Mouse (Mus musculus): ENCODE results near the gene Srp9.
"Not testable (repeated sequence)": the region's sequence is repeated elsewhere in the genome, so short reads cannot be mapped to it uniquely, and the experiment has no call there.

The Srp9 gene

DNA sequence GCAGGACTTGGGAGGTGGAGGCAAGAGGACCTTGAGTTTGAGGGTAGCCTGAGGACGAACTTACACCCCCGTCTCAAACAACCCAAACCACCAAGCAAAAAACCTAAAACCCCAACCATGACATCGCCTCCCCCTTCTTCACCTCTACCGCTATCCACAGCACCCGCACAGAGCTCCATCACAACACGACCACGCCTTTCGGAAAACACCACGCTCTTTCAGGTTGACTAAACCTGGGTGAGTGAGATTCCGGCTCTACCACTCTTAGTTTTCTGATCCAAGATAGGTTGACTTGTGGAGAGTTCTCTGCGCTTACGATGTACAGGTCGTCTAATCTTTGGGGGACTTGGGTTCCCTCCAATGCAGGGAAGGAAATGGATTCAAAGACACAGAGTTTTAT is 18.2 kb downstream of the Srp9 start:
- in situ Hi-C loops (cut with MseI, MboI): loop anchor here (10.0 kb wide), 1 partner anchor 172 kb away; no protein-coding TSS in a partner anchor

DNA sequence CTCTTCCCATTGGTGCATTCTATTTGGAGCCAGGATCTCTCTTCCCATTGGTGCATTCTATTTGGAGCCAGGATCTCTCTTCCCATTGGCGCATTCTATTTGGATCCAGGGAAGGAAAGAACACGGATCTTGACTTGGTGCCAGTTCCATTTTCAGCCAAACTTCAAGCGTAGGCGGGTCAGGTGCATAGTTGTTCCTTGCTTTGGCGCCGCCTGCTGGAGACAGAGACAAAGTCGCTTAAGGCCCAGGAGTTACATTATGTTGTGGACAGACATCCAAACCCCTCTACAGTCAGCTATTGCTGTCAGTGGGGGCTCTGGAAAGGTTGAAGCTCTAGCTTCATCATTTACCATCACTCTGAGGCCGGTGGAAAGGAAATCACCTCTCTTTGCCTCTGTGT is 18.8 kb downstream of the Srp9 start:
- in situ Hi-C loops (cut with MseI, MboI): loop anchor here (10.0 kb wide), 1 partner anchor 172 kb away; no protein-coding TSS in a partner anchor

DNA sequence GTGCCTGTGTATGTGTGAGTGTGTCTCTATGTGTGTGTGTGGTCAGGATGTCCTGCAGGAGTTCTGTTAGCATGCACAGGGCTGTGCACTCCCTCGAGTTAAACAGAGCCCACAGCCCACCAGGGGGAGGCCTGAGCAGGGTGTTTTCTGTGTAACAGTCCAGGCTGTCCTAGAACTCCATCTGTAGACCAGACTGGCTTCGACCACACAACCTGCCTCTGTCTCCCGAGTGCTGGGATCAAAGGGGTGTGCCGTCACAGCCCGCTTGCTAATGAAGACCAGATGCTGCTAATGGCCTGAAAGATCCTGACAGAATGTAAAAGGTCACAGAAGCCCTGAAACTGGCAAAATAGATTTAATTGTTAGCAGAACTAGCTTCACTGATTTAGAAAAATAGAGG is 21.0 kb downstream of the Srp9 start:
- in situ Hi-C loops (cut with MseI, MboI): loop anchor here (10.0 kb wide), 1 partner anchor 169 kb away; no protein-coding TSS in a partner anchor

DNA sequence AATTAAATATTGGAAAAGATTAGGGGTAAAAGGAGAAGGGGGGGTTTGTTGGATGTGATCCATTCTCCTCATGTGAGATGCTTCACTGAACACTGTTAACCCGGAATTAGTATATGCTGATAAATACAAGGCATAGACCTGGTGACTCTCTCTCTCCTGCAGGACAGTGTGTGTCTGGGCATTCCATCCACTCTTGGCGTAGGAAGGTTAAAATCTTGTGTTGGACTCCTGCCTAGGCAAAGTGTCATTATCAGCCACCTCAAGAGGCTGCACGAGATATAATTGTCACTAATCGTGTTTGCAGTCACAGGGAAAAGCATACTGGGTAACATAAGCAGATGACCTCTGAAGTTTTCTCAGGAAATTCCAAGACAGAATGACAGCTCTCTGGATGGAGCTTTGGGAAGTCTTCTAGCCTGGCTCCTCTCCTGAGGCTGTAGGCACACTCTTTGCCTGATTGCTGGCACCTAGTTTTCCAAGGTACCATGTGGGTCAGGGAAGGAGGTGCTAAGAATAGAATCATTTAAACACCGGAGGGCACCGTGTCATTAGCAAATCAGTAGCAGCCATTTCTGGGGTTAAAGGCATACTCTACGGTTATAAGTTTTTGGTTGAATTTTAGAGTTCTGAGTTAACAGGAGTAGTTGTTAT is 24.5 kb downstream of the Srp9 start:
- in situ Hi-C loops (cut with MseI, MboI): loop anchor here (10.0 kb wide), 1 partner anchor 166 kb away; no protein-coding TSS in a partner anchor

DNA sequence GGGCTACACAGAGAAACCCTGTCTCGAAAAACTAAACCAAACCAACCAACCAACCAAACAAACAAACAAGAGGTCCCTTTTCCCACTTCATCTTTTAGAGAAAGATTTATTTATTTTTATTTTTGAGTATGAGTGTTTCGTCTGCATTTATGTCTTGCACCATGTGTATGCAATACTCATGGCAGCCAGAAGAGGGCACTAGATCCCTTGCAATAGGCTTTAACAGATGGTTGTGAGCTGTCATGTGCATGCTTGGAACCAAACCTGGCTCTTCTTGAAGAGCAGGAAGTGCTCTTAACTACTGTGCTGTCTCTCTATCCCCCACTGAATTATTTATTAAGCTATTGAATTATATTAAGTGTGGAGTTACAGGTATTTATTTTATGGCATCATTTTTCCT is 25.4 kb downstream of the Srp9 start:
- in situ Hi-C loops (cut with MseI, MboI): loop anchor here (10.0 kb wide), 1 partner anchor 165 kb away; no protein-coding TSS in a partner anchor

DNA sequence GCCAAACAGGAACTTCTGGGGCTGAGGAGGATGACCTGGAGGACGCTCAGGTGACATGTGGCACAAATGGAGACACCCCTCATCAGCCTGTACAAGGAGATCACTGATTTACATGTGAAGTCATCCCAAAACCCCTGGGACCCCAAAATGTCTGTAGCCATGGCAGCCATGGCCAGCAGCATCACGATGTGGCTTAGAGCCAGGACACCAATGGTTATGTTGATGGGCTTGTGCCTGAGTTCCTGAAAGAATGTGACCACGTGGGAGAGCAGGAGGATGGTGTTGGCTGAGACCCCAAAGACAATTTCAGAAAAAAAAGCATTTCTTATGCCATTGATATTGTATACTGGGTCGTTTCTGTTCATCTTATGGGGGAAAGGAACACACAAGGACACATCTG is 33.2 kb downstream of the Srp9 start:
- in situ Hi-C loops (cut with MseI, MboI): no loop called here

DNA sequence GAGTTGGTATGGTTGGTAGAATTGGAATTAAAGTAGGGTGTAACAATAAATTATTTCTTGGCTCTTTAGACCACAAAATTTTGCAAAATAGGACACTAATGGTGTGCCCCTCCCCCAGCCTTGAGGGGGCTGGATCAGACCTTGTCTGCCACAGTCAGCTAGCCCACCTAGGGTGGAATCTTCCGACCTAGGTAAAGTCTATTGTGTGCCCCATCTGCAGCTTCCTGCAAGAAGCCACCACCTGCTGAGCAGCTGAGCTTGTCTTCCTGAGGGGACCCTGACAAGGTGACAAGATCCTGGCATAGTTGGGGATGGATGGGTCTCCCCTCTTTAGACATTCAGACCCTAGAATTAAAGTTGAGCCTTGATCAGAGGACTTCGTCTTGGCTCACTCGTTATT is 35.0 kb downstream of the Srp9 start:
- in situ Hi-C loops (cut with MseI, MboI): no loop called here

GRCm38 (mm10) chr1:182162951-182163350 is 38.4 kb downstream of the Srp9 start:
- in situ Hi-C loops (cut with MseI, MboI): no loop called here

GRCm38 (mm10) chr1:182164386-182164785 is 39.8 kb downstream of the Srp9 start, which contains the start of gene Vmn1r1:
Gene Vmn1r1, minus strand, starts transcription at chr1:182164486.
- in situ Hi-C loops (cut with MseI, MboI): no loop called here

GRCm38 (mm10) chr1:182170206-182170605 is 45.7 kb downstream of the Srp9 start:
- in situ Hi-C loops (cut with MseI, MboI): not testable (repeated sequence)

GRCm38 (mm10) chr1:182176985-182177384 is 52.4 kb downstream of the Srp9 start:
- in situ Hi-C loops (cut with MseI, MboI): not testable (repeated sequence)

GRCm38 (mm10) chr1:182181456-182182305 is 57.1 kb downstream of the Srp9 start:
- in situ Hi-C loops (cut with MseI, MboI): no loop called here
